Mouse (Mus musculus) fat pad, adult 2 months (tissue): ENCODE measurements around the gene Cux2.

Source experiments
- DNase-seq: peaks from one replicate; pipeline ENCODE4 v3.0.0-alpha.2; 2011; ENCODE audit warnings: low read depth, low spot score; ENCODE audit errors: extremely low read depth

Gene Cux2

DNA sequence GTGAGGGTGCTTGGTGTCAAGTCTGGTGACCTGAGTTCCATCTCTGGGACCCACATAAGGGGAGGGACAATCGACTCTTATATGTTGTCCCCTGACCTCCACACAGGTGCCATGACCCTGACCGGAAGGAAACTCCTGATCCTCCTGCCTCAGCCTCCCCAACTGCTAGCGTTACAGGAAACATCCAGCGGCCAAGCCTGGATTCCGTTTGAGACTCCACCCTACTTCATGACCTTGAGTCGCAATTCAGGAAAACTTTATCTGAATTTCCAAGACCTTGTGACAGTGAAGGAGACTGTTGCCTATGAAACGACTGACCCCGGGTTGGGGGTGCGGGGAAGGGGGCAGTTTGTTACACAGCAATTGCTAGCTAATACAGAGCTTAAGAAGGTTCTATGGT lies 208.4 kb downstream of the Cux2 start:
- no peak for DNase-seq

DNA sequence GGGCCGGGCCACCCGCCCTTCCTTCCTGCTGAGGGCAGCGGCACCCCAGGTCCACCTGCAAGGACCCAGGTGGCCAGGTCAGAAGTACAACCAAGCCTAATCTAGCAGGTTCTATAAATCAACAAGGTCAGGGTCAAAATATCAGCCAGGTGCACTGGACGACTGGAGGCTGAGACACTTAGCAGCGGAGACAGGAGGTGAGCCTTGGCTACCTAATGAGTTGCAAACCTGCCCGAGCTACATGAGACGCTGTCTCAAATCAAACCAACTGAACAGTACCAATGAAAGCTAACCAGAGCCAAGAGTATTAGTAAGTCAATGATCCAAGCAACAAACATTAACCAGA lies 210.8 kb downstream of the Cux2 start:
- DNase-seq = no peak

DNA sequence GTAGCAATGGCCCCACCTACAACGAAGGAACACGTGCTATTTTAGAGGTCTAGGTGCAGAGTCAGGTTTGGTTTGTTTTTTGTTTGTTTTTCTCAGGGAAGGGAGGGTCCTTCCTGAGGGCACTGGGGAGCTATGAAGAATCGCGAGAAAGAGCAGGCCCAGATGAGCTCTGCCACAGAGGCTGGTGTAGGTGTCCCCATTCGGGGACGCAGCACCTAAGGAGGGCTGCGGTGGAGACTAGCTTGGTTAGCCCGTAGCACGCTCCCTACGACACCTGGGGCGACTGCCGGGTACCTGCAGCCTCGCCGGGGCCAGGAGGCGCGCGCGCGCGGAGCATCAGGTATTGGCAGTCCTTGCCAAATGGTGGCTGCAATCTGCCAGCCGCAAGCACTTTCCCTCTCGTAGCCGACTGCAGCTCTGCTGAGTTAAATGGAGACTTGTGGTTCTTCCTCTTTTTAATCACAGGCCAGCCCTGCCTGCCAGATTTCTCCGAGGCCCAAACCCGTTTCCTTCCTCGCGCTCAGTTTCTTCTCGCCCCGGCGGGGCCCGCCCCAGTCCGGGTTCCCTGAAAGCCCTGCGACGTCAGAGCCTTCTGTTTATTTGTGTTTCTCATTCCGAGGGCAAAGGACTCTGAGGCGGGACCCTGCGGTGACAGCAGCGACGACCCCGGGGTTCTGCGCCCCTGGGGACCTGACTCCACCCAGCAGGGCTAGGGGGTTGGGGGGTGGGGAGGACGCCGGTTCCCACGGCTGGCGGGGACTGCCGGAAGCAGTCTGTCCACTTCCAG lies 211.4 kb downstream of the Cux2 start:
- no peak for DNase-seq

DNA sequence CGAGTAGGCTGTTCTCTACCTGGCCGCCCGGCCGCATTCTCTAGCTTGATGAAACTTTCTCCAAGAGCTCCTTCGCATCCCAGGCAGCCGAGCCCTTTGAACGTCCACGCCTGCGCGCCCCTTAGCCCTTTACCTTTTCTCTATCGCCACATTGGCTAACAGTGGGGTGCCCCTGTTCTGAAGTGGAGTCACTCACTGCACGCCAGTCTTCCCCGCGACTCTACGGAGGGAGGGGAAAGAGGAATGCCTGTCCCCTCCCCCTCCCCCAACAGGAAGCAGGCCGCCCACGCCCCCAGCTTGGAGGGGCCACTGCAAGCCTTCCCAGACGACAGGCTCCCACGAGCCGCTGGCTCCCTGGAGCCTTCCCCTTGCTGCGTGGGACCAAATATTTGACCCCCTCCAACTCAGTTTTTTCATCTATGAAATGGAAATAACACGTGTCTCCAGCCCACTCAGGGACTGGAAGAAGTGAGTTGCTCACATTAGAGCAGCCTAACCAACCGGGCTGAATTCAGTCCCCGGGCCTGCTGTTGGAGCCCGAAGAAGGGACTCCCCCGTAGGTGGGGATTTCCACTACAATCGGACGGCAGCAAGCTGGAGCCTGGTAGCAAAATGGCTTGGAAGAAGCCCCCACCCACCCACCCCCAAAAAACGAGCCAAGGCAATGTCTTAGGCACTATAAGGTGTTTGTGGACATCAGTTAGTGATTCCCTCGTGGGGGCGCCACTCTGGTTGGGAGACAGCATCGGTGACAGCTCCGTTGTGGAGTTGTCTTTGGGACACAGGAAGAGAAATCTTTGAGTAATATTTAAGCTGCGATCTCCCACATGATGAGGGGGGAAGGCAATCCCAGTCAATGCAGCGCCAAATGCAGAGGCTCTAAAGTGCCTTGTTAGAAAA lies 212.2 kb downstream of the Cux2 start, which contains the start of gene Sh2b3:
TSS of gene Sh2b3 (minus strand) at position 206 of the 900 bp plus-strand sequence.
- no peak for DNase-seq

DNA sequence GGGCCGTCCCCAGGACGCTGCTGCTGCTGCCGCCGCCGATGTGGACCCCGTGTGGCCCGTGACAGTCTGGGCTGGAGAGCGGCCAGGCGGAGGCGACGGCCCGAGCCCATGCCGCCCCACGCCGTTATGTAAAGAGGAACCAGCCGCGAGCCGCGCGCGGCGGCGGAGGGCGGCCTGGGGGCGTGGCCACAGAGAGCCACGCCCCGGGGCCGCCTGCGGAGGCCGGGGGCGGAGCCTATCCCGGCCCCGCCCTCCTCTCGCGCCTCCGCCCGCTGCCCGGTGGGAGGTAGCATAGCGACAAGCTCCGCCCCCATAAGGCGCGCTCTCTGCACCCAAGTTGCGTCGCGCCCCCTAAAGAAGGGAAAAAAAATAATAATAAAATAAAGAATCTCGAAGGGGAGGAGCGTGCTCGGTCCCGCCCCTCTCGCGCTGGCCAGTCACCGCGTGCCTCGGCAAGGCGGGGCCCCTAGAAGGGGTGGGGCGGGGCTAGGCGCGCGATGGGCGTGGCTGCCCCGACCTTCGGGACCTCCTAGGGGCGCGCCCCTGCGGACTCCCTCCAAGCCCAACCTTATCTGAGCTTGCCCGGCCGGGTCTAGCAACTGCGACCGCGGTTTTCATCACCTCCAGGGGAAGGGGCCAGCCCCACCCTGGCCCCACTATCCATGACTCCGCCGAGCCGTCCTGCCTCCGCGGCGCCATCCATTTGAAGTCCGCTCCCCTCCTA lies 213.0 kb downstream of the Cux2 start:
- no peak for DNase-seq

DNA sequence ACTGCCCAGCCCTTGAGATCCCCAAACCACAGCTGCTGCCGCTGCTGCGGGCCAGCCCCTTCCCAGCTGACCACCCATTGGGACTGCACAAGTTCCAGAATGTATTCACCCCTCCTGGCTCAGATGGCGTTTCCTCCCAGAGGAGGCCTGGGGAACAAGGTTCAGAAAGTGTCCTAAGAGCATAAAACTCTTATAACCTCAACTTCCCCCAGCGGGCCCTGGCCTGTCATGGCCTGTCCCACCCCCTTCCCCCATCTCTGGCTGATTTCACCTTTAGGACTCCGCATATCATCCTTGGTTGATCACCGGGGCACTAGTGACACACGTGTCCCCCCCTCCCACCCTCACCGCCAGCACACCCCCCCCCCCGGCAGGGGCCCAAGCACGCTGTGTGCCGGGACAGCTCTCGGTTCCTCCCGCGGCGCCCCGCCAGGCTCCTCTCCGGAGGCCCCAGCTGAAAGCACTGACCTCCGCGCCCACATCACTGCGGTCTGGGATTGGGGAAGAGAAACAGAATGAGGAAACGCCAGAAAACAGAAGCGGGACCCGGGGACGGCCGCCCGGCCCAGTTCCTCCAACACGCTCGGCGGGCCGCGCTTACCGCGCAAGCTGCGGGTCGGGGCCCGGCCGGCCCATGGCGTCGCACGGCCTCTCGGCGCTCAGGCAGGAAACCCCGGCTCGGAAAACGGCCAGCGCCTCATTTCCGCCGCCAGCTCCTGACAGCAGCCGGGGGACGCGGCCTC lies 213.8 kb downstream of the Cux2 start:
- DNase-seq = no peak

DNA sequence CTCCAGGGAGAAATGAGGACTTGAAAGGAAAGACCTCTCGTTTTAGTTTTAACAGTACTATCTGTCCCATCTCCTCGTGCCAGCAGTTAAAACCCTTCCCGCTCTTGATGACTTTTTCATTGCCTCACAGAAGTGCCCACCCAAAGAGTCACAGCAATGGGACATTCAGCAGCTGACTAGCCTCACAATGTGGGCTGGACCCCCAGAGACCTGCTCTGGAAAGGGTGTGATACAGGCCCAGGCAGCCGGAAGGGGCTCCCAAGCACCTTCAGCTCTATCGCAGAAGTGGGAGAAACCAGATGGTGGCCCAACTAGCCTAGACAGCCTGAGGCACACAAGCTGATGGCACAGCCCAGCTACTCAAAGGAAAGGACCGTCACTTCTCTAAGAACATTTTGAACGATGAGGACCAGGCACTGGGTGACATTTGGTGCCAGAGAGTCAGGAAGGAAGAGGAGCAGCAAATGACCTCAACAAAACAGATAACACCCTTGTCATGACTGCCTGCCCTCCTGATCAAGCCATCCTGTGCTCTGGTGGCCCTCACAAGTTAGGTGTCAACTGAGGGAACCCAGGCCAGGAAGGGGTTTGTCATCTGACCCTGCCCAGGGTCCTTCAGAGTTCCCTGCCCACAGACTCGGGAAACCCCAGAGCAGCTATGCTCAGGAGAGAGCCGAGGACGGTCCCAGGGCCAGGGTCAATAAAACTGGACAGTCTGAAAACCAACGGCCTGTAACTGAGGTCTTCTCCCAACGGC lies 214.7 kb downstream of the Cux2 start:
- no peak for DNase-seq

DNA sequence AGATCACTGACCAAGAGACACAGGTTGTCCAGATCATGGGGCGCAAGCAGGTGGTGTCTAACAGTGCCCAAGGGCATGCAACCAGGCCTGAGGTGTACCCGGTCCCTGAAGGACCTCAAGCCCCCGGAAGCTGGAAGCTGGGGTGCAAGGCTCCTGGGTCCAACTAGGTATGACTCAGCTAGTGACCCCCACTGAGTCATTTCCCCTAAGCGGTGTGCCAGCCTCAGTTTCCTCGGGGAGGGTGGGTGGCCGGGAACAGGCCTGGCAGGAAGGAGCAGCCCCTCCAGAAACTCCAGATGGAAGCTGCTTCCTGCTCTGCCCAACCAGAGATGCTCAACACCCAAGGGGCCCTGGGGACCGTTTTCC lies 215.7 kb downstream of the Cux2 start:
- no peak for DNase-seq

DNA sequence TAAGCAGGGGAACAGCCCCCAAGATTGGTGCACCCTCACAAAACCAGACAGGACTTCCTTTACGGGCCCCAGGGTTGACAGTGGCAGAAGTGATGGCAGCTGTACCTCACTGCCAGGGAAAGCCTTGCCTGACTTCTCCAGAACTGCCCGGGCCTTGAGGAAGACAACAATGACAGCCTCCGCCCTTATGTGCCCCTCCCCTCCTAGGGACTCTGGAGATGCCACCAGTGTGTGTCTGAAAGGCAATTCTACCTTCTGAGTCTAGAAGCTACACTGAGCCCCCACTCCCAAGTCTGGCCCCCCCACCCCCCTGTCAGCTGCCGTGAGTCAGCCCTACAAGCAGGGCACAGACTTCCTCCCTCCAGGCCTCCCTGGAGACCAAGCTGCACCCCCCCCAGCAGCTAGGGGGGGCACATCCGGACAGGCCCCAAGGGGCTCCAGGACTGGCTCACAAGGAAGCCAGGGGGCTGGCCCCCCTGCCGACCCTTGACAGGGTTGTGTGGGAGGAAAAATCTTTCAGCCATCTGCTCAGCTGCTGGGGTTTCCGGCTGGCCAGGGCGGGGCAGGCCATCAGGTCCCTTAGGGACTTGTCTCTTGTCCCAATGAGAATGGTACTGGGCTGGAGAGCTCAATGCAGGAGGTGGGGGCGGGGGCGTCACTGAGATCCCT lies 216.2 kb downstream of the Cux2 start:
- no peak for DNase-seq

DNA sequence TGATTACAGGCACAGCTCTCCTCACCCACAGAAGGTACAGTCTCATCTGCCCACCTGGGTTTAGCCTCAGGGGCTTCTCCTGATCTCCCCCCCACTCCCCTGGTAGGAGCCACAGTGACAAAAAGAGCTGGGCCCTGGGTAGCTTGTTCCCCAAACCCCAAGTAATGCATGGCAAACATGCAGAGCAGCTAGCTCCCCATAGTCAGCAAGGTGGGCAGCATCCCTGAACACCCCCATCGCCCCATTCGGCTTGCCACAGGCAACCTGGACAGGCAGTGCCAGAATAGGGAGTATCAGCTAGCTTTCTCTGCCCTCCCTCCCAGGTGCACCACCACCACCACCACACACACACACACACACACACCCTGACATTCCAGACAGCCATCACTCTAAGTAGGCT lies 216.7 kb downstream of the Cux2 start:
- no peak for DNase-seq

DNA sequence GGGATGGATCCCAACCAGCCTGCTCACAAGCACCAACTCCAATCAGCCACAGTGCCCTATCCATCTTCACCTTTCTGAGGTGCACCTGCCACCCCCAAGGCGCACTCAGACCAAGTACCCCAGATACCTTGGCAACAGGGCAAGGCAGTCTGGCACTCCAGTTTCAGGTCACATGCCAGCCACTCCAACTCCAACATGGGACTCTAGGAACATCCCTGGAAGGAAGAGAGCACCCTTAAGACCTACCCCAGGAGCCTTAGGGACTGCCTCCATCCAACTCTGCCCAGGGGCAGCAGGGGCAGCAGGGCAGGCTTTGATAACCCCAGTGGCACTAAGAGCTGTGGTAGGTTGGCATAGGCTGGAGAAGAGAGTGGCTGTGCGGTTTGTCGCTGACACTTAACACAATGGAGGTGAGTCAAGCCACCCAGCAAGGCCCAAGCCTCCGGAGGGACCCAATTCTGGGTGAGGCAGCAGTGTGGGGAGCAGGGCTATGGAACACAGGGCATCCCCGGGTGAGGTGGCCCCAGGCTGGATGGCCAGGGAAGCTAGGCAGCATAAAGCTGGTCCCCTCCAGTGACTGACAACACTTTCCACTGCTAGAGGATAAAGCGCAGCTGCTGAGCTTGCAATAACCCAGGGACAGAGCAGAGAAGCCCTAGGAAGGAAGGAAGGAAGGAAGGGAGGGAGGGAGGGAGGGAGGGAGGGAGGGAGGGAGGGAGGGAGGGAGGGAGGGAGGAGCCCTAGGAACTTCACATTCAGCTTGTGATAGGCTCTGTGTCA lies 217.3 kb downstream of the Cux2 start:
- DNase-seq = no peak

DNA sequence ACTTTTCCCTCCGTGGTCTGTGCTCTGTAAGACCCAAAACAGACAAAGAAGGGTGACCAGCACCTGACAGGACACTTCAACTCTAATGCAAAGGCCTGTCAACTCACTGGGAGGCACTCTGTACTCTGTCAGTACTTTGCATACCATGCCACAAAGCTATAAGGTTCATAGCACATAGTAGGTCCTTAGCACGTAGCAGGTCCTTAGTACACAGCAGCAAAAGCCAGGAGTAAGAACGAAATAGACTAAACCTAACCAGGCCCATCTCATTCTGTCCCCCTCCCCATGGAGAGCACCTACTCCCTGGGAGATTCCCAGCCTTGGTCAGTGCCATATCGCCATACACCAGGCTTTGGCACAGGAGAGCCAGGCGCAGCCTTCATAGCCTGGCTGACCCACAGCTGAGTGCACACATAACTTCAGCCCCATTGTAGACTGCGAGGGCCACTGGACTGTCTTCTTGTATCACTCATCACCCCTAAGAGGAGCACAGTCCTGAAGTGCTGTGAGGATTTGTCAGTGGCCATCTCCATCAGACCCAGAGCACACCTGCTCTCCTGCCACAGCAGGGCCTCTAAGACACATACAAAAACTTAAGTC lies 218.8 kb downstream of the Cux2 start:
- DNase-seq = no peak

DNA sequence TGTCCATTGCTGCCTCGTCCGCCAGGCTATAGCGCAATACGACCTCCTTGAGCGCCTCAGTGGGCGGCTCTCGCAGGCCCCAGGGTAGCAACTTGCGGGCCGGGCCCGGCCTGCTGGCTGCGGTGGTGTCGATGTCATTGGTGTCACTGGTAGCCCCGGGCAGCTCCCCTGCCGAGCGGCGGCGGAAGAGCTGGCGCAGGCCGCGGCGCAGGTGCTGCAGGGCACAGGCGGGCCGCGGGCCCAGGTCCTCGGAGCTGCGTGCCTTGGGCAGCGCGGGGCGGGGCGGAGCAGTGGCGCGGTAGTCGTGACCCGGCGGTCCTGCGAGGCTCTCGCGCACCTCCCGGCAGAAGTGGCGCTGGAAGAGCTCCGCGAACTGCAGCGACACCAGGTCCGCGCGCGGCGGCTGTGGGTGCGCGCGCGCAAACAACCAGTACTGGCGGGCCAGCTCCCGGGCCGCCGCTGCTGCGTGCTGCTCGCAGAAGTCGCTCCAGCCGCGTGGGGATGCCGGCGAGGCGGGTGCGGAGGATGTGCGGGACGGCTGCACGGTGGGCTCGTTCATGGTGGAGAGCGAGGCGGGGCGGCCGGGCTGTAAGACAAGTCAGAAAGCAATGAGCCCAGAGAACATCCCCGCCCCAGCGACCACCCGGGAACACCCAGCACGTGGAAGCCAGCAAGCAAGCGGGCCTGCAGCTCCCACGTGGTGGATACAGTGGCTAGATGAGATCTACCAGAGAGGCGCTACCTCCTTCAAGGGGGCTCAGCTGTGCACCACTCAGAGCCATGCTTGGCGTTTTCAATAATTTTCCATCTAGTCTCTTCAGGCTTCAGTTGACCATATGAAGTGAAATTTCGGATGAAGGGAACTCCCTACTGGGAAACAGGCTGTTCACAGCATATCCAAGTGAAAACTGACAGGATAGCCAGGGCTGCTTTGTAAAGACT lies 221.1 kb downstream of the Cux2 start:
- no peak for DNase-seq

DNA sequence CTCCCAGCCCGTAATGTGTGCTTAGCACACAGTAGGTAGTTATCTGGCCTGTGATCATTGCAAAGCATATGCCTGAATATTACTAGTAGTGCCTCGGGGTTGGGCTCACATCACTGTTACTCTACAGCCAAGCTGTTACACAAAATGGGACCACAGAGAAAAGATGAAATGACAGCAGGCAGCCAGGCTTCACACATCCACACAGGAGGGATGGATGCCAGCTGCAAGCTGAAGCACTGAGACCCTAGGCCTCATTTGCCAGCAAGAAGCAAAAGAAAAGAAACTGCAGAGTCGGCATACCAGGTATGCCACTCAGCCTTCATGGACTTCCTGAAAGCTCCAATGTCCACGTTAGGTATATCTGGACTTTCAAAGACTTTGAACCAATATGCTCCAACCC lies 222.0 kb downstream of the Cux2 start:
- no peak for DNase-seq

DNA sequence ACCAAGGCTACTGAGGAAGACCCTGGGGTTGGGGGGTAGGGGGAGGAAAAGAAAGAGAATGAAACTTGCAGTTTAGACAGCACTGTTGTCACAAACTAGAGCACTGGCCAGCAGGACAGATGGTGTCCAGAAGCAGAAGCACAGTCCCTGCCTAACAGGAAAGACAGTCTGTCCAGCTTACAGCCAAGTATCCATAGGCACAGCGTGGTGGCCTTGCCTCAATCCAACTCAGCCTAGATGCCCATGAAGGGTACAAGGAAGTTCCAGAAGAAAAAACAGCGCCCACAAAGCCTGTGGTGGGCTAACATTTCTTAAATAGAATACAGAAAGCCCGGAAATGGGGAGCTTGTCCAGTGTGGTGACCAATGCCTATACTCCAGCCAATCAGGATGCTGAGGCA lies 224.3 kb downstream of the Cux2 start:
- no peak for DNase-seq

DNA sequence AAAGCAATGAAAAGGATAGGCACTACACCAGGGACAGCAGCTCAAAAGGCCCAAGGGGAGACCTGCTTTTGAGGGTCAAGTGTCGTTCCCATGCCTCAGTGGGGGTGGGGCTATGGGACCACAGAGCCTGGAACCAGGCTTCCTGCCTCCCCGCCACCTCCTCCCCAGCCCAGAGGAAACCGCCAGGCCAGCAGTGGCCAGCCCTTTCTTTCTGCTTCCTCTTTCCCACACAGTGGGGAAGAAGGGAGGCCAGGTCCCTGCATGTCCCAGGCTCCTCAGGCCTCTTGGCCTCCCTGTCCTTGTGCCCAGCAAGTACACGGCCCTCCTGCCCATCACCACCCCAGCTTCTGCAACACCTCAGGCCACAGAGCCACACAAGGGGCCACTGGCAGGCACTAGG lies 225.8 kb downstream of the Cux2 start:
- no peak for DNase-seq

DNA sequence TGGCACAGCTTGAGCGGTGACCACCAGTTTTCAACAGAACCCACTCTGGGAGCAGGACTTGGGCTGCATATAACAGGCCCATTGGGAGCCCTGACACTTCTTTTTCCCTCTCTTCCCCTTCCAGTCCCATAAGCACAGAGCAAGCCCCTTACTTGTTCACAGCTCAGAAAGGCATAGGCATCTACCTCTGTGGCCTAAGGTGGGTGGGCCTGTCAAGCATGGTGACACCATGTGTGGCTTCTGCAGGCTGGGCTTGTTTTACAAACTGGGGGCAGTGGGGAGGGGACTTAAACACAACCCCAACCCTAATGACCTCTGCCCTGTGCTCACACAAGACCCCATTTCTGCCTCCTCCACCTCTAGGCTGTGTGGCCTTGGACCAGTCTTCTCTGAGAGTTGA lies 226.2 kb downstream of the Cux2 start:
- no peak for DNase-seq
